Mouse (Mus musculus) C2C12 (cell line): ENCODE results near the gene Prrc2a. TPM values are rescaled to one million over a fixed set of nuclear protein-coding genes. Genes with fewer than 3 reads are reported as not detected.

Experiments
- H3K27me3 ChIP-seq: one replicate; pipeline ENCODE4 v1.6.1; 2011; ENCODE audit not compliant: control insufficient read depth, insufficient read depth, insufficient read length
- H3K36me3 ChIP-seq: one replicate; pipeline ENCODE4 v1.6.1; 2011; ENCODE audit not compliant: control insufficient read depth, insufficient read depth
- H3K4me3 ChIP-seq: one replicate; pipeline ENCODE4 v1.5.1; 2011; ENCODE audit warnings: mild to moderate bottlenecking, control low read depth; ENCODE audit not compliant: poor library complexity, insufficient read depth, severe bottlenecking
- H3K79me2 ChIP-seq: one replicate; pipeline ENCODE4 v1.6.1; 2011; ENCODE audit not compliant: control insufficient read depth, insufficient read depth
- H3K79me3 ChIP-seq: one replicate; pipeline ENCODE4 v1.6.1; 2011; ENCODE audit warnings: low read depth, control low read depth
- H3ac ChIP-seq: one replicate; pipeline ENCODE3; 2011; ENCODE audit warnings: low read depth; ENCODE audit not compliant: control insufficient read depth, insufficient read length
- CEBPB ChIP-seq: IDR thresholded peaks from one replicate; pipeline ENCODE4 v1.6.1; 2011; ENCODE audit warnings: low read depth, mild to moderate bottlenecking, control low read depth, moderate library complexity
- CTCF ChIP-seq: IDR thresholded peaks from one replicate; pipeline ENCODE4 v1.5.1; 2011; ENCODE audit not compliant: control insufficient read depth, insufficient read depth, insufficient read length
- FOSL1 ChIP-seq: IDR thresholded peaks from one replicate; pipeline ENCODE4 v1.8.0; 2011; ENCODE audit warnings: mild to moderate bottlenecking, low read length; ENCODE audit not compliant: poor library complexity, insufficient read depth, severe bottlenecking
- MAX ChIP-seq: IDR thresholded peaks from one replicate; pipeline ENCODE4 v1.6.1; 2011; ENCODE audit warnings: mild to moderate bottlenecking, control low read depth
- MYOD1 ChIP-seq: IDR thresholded peaks from one replicate; pipeline ENCODE4 v1.6.1; 2011; ENCODE audit warnings: low read depth; ENCODE audit not compliant: control insufficient read depth, insufficient read length
- MYOG ChIP-seq: IDR thresholded peaks from one replicate; pipeline ENCODE4 v1.6.1; 2011; ENCODE audit not compliant: control insufficient read depth, insufficient read length; ENCODE audit errors: extremely low read depth
- USF1 ChIP-seq: IDR thresholded peaks from one replicate; pipeline ENCODE4 v1.6.1; 2011; ENCODE audit warnings: low read depth, mild to moderate bottlenecking, control low read depth, moderate library complexity
- polyA plus RNA-seq: library from polyadenylated mRNA; unstranded; fragments of >200 nt; fragmentation: generic; extraction: Trizol; gene quantifications from one replicate; pipeline ENCODE4 v1.2.1, GENCODE M21; 2012; ENCODE audit warnings: missing spikeins

Gene Prrc2a
- polyA plus RNA-seq, 1 experiment, result 183 TPM

GRCm38 (mm10) chr17:35175382-35175781 is 10.7 kb upstream of the Prrc2a start:
- H3K4me3 ChIP-seq, result no peak overlapping the region
- no peaks in the 10 kb centered on the region for H3K79me2 ChIP-seq
- TF ChIP-seq FOSL1, result no peak
- TF ChIP-seq MYOD1, result no peak
- no peaks in the 10 kb centered on the region for H3K27me3 ChIP-seq
- H3K36me3 ChIP-seq, result no peaks in the 10 kb centered on the region
- H3ac ChIP-seq, result no peak overlapping the region
- H3K79me3 ChIP-seq, result no peaks in the 10 kb centered on the region

- Histone ChIP-seq H3K36me3 (no peaks in the 10 kb centered on the region), H3K27me3 (no peaks in the 10 kb centered on the region), H3K4me3 (no peak overlapping the region), H3K79me3 (no peaks in the 10 kb centered on the region), H3K79me2 (no peaks in the 10 kb centered on the region), H3ac (no peak overlapping the region)
- TF ChIP-seq CTCF (no peak), USF1 (no peak), CEBPB (no peak), MYOD1 (no peak), MAX (no peak)
Measured at GRCm38 (mm10) chr17:35174201-35174977, 9.7 kb upstream of the Prrc2a start.

- no peaks in the 10 kb centered on the region for H3K27me3 ChIP-seq
- H3ac ChIP-seq, result no peak overlapping the region
- TF ChIP-seq FOSL1 (no peak), CTCF (no peak), MYOG (no peak), MYOD1 (no peak), CEBPB (no peak), USF1 (no peak), MAX (no peak)
- no peaks in the 10 kb centered on the region for H3K36me3 ChIP-seq
- no peak overlapping the region for H3K4me3 ChIP-seq
- no peaks in the 10 kb centered on the region for H3K79me2 ChIP-seq
- no peaks in the 10 kb centered on the region for H3K79me3 ChIP-seq
Measured at GRCm38 (mm10) chr17:35173329-35173728, 8.6 kb upstream of the Prrc2a start.

GRCm38 (mm10) chr17:35172445-35173234 is 7.9 kb upstream of the Prrc2a start:
- H3K4me3 ChIP-seq, result no peak overlapping the region
- H3K79me3 ChIP-seq, result no peaks in the 10 kb centered on the region
- no peaks in the 10 kb centered on the region for H3K36me3 ChIP-seq
- H3K79me2 ChIP-seq, result no peaks in the 10 kb centered on the region
- no peaks in the 10 kb centered on the region for H3K27me3 ChIP-seq
- TF ChIP-seq CEBPB (no peak), MAX (no peak), MYOG (no peak), USF1 (no peak), FOSL1 (no peak), CTCF (no peak), MYOD1 (no peak)
- no peak overlapping the region for H3ac ChIP-seq

GRCm38 (mm10) chr17:35168541-35169207 is 4.0 kb upstream of the Prrc2a start:
- TF ChIP-seq CTCF (no peak), MAX (no peak), USF1 (no peak), MYOG (no peak), FOSL1 (no peak), CEBPB (no peak), MYOD1 (no peak)
- H3K27me3 ChIP-seq, result no peaks in the 10 kb centered on the region
- peaks cover 7% of the 10 kb centered on the region for H3K79me3 ChIP-seq
- H3K79me2 ChIP-seq, result peaks cover 23% of the 10 kb centered on the region
- H3K4me3 ChIP-seq, result no peak overlapping the region
- no peak overlapping the region for H3ac ChIP-seq
- H3K36me3 ChIP-seq, result peaks cover 5% of the 10 kb centered on the region

- H3K27me3 ChIP-seq, result no peaks in the 10 kb centered on the region
- TF ChIP-seq MYOG, result no peak
- TF ChIP-seq FOSL1, result no peak
- no peak for TF ChIP-seq MYOD1
- TF ChIP-seq CTCF, result no peak
- no peak for TF ChIP-seq MAX
- no peak for TF ChIP-seq CEBPB
- TF ChIP-seq USF1, result no peak
- H3K79me3 ChIP-seq, result peaks cover 16% of the 10 kb centered on the region
- peaks cover 6% of the 10 kb centered on the region for H3K36me3 ChIP-seq
- no peak overlapping the region for H3ac ChIP-seq
- no peak overlapping the region for H3K4me3 ChIP-seq
- peaks cover 32% of the 10 kb centered on the region for H3K79me2 ChIP-seq
Measured at GRCm38 (mm10) chr17:35167794-35168193, 3.1 kb upstream of the Prrc2a start.
